Mouse (Mus musculus): ENCODE data around the gene Pla2g2c. TPM values are rescaled to one million over a fixed set of nuclear protein-coding genes. Genes with fewer than 3 reads are reported as not detected.

Gene Pla2g2c
- polyA plus RNA-seq, 1 experiment, result not detected

- no peak overlapping the region for H3K4me3 ChIP-seq (ENCODE audit: insufficient read depth, poor library complexity, severe bottlenecking)
- no peaks in the 10 kb centered on the region for H3K79me3 ChIP-seq (ENCODE audit: low read depth)
- TF ChIP-seq USF1 (IDR thresholded peaks at IDR 0.05; ENCODE audit: low read depth) (no peak), MAX (IDR thresholded peaks at IDR 0.05) (no peak)
- H3K27me3 ChIP-seq (ENCODE audit: control insufficient read depth, insufficient read depth, insufficient read length), result peaks cover 23% of the 10 kb centered on the region
- H3ac ChIP-seq (ENCODE audit: control insufficient read depth, insufficient read length, low read depth), result no peak overlapping the region
- H3K36me3 ChIP-seq (ENCODE audit: control insufficient read depth, insufficient read depth), result no peaks in the 10 kb centered on the region
- no peaks in the 10 kb centered on the region for H3K79me2 ChIP-seq (ENCODE audit: control insufficient read depth, insufficient read depth)
Measured at GRCm38 (mm10) chr4:138697166-138697860, 27.3 kb upstream of the Pla2g2c start.

- H3K79me2 ChIP-seq (ENCODE audit: control insufficient read depth, insufficient read depth), result no peaks in the 10 kb centered on the region
- peaks cover 25% of the 10 kb centered on the region for H3K27me3 ChIP-seq (ENCODE audit: control insufficient read depth, insufficient read depth, insufficient read length)
- TF ChIP-seq CEBPB (IDR thresholded peaks at IDR 0.05; ENCODE audit: low read depth) (no peak), MAX (IDR thresholded peaks at IDR 0.05) (no peak), CTCF (IDR thresholded peaks at IDR 0.05; ENCODE audit: control insufficient read depth, insufficient read depth, insufficient read length) (no peak), MYOG (IDR thresholded peaks at IDR 0.05; ENCODE audit: control insufficient read depth, extremely low read depth, insufficient read length) (no peak), MYOD1 (IDR thresholded peaks at IDR 0.05; ENCODE audit: control insufficient read depth, insufficient read length, low read depth) (no peak), FOSL1 (IDR thresholded peaks at IDR 0.05; ENCODE audit: insufficient read depth, low read length, poor library complexity, severe bottlenecking) (no peak), USF1 (IDR thresholded peaks at IDR 0.05; ENCODE audit: low read depth) (no peak)
- H3K4me3 ChIP-seq (ENCODE audit: insufficient read depth, poor library complexity, severe bottlenecking), result no peak overlapping the region
- H3ac ChIP-seq (ENCODE audit: control insufficient read depth, insufficient read length, low read depth), result no peak overlapping the region
- no peaks in the 10 kb centered on the region for H3K36me3 ChIP-seq (ENCODE audit: control insufficient read depth, insufficient read depth)
- no peaks in the 10 kb centered on the region for H3K79me3 ChIP-seq (ENCODE audit: low read depth)
Measured at GRCm38 (mm10) chr4:138698296-138698695, 26.3 kb upstream of the Pla2g2c start.

GRCm38 (mm10) chr4:138700184-138700982 lies 24.2 kb upstream of the Pla2g2c start:
- Histone ChIP-seq H3ac (ENCODE audit: control insufficient read depth, insufficient read length, low read depth) (no peak overlapping the region), H3K4me3 (ENCODE audit: insufficient read depth, poor library complexity, severe bottlenecking) (no peak overlapping the region), H3K79me3 (ENCODE audit: low read depth) (no peaks in the 10 kb centered on the region), H3K79me2 (ENCODE audit: control insufficient read depth, insufficient read depth) (no peaks in the 10 kb centered on the region), H3K27me3 (ENCODE audit: control insufficient read depth, insufficient read depth, insufficient read length) (peaks cover 16% of the 10 kb centered on the region), H3K36me3 (ENCODE audit: control insufficient read depth, insufficient read depth) (no peaks in the 10 kb centered on the region)
- TF ChIP-seq CTCF (IDR thresholded peaks at IDR 0.05; ENCODE audit: control insufficient read depth, insufficient read depth, insufficient read length), result peak; percentile 37
- no peak for TF ChIP-seq MAX (IDR thresholded peaks at IDR 0.05)

GRCm38 (mm10) chr4:138701111-138701510 lies 23.5 kb upstream of the Pla2g2c start:
- H3K36me3 ChIP-seq (ENCODE audit: control insufficient read depth, insufficient read depth), result no peaks in the 10 kb centered on the region
- no peaks in the 10 kb centered on the region for H3K79me3 ChIP-seq (ENCODE audit: low read depth)
- TF ChIP-seq CTCF (IDR thresholded peaks at IDR 0.05; ENCODE audit: control insufficient read depth, insufficient read depth, insufficient read length) (no peak), MYOD1 (IDR thresholded peaks at IDR 0.05; ENCODE audit: control insufficient read depth, insufficient read length, low read depth) (no peak), USF1 (IDR thresholded peaks at IDR 0.05; ENCODE audit: low read depth) (no peak), MYOG (IDR thresholded peaks at IDR 0.05; ENCODE audit: control insufficient read depth, extremely low read depth, insufficient read length) (no peak), MAX (IDR thresholded peaks at IDR 0.05) (no peak), FOSL1 (IDR thresholded peaks at IDR 0.05; ENCODE audit: insufficient read depth, low read length, poor library complexity, severe bottlenecking) (no peak), CEBPB (IDR thresholded peaks at IDR 0.05; ENCODE audit: low read depth) (no peak)
- no peak overlapping the region for H3ac ChIP-seq (ENCODE audit: control insufficient read depth, insufficient read length, low read depth)
- H3K79me2 ChIP-seq (ENCODE audit: control insufficient read depth, insufficient read depth), result no peaks in the 10 kb centered on the region
- H3K27me3 ChIP-seq (ENCODE audit: control insufficient read depth, insufficient read depth, insufficient read length), result peaks cover 14% of the 10 kb centered on the region
- no peak overlapping the region for H3K4me3 ChIP-seq (ENCODE audit: insufficient read depth, poor library complexity, severe bottlenecking)

GRCm38 (mm10) chr4:138702031-138702430 lies 22.6 kb upstream of the Pla2g2c start:
- Histone ChIP-seq H3ac (ENCODE audit: control insufficient read depth, insufficient read length, low read depth) (no peak overlapping the region), H3K4me3 (ENCODE audit: insufficient read depth, poor library complexity, severe bottlenecking) (no peak overlapping the region)
- TF ChIP-seq MAX (IDR thresholded peaks at IDR 0.05), result no peak
- no peak for TF ChIP-seq CTCF (IDR thresholded peaks at IDR 0.05; ENCODE audit: control insufficient read depth, insufficient read depth, insufficient read length)
- TF ChIP-seq CEBPB (IDR thresholded peaks at IDR 0.05; ENCODE audit: low read depth), result no peak
- no peak for TF ChIP-seq FOSL1 (IDR thresholded peaks at IDR 0.05; ENCODE audit: insufficient read depth, low read length, poor library complexity, severe bottlenecking)
- no peak for TF ChIP-seq MYOD1 (IDR thresholded peaks at IDR 0.05; ENCODE audit: control insufficient read depth, insufficient read length, low read depth)
- no peak for TF ChIP-seq USF1 (IDR thresholded peaks at IDR 0.05; ENCODE audit: low read depth)
- no peak for TF ChIP-seq MYOG (IDR thresholded peaks at IDR 0.05; ENCODE audit: control insufficient read depth, extremely low read depth, insufficient read length)

GRCm38 (mm10) chr4:138702528-138702927 lies 22.1 kb upstream of the Pla2g2c start:
- no peaks in the 10 kb centered on the region for H3K36me3 ChIP-seq (ENCODE audit: control insufficient read depth, insufficient read depth)
- H3K79me3 ChIP-seq (ENCODE audit: low read depth), result no peaks in the 10 kb centered on the region
- peaks cover 12% of the 10 kb centered on the region for H3K27me3 ChIP-seq (ENCODE audit: control insufficient read depth, insufficient read depth, insufficient read length)
- H3K4me3 ChIP-seq (ENCODE audit: insufficient read depth, poor library complexity, severe bottlenecking), result no peak overlapping the region
- no peak overlapping the region for H3ac ChIP-seq (ENCODE audit: control insufficient read depth, insufficient read length, low read depth)
- TF ChIP-seq FOSL1 (IDR thresholded peaks at IDR 0.05; ENCODE audit: insufficient read depth, low read length, poor library complexity, severe bottlenecking) (no peak), MYOG (IDR thresholded peaks at IDR 0.05; ENCODE audit: control insufficient read depth, extremely low read depth, insufficient read length) (no peak), CTCF (IDR thresholded peaks at IDR 0.05; ENCODE audit: control insufficient read depth, insufficient read depth, insufficient read length) (no peak), MAX (IDR thresholded peaks at IDR 0.05) (no peak), MYOD1 (IDR thresholded peaks at IDR 0.05; ENCODE audit: control insufficient read depth, insufficient read length, low read depth) (no peak), USF1 (IDR thresholded peaks at IDR 0.05; ENCODE audit: low read depth) (no peak), CEBPB (IDR thresholded peaks at IDR 0.05; ENCODE audit: low read depth) (no peak)
- no peaks in the 10 kb centered on the region for H3K79me2 ChIP-seq (ENCODE audit: control insufficient read depth, insufficient read depth)

More at GRCm38 (mm10) chr4:138702031-138702430, 22.6 kb upstream of the Pla2g2c start:
- Histone ChIP-seq H3K36me3 (ENCODE audit: control insufficient read depth, insufficient read depth) (no peaks in the 10 kb centered on the region), H3K79me3 (ENCODE audit: low read depth) (no peaks in the 10 kb centered on the region), H3K79me2 (ENCODE audit: control insufficient read depth, insufficient read depth) (no peaks in the 10 kb centered on the region), H3K27me3 (ENCODE audit: control insufficient read depth, insufficient read depth, insufficient read length) (peaks cover 12% of the 10 kb centered on the region)
